Mouse (Mus musculus) gastrocnemius, adult 18-20 months (tissue): ENCODE data around the gene Sox5. TPM values are rescaled to one million over a fixed set of nuclear protein-coding genes. Genes with fewer than 3 reads are reported as not detected.

ENCODE experiments used
- DNase-seq: peaks from one replicate; pipeline ENCODE4 v3.0.0; 2021; ENCODE audit warnings: low spot score
- total RNA-seq, 2 experiments: library from RNA; stranded (reverse); gene quantifications; 2 replicates each; pipeline ENCODE4 v1.2.3; 2021

The Sox5 gene
- total RNA-seq, 2 experiments from 2014 or later: 1.1 to 1.3 TPM

GRCm38 (mm10) chr6:144772175-144772918 lies 9.4 kb downstream of the Sox5 start:
- no peak for DNase-seq

- DNase-seq: no peak
Observed at GRCm38 (mm10) chr6:144769060-144769459, 12.7 kb downstream of the Sox5 start.

GRCm38 (mm10) chr6:144761902-144762301 lies 19.9 kb downstream of the Sox5 start:
- no peak for DNase-seq

- no peak for DNase-seq
Observed at GRCm38 (mm10) chr6:144759193-144759592, 22.6 kb downstream of the Sox5 start.

- DNase-seq: no peak
Observed at GRCm38 (mm10) chr6:144757414-144757813, 24.4 kb downstream of the Sox5 start.

- DNase-seq: no peak
Observed at GRCm38 (mm10) chr6:144756444-144756843, 25.3 kb downstream of the Sox5 start.

GRCm38 (mm10) chr6:144755304-144755703 lies 26.5 kb downstream of the Sox5 start:
- DNase-seq: no peak

GRCm38 (mm10) chr6:144754366-144754765 lies 27.4 kb downstream of the Sox5 start:
- DNase-seq: peak; percentile 14

- DNase-seq: peak; percentile 74
Observed at GRCm38 (mm10) chr6:144753963-144754296, 27.8 kb downstream of the Sox5 start.

GRCm38 (mm10) chr6:144753225-144753962 lies 28.4 kb downstream of the Sox5 start:
- no peak for DNase-seq

- DNase-seq: no peak
Observed at GRCm38 (mm10) chr6:144751581-144751980, 30.2 kb downstream of the Sox5 start.

GRCm38 (mm10) chr6:144750197-144750596 lies 31.6 kb downstream of the Sox5 start:
- no peak for DNase-seq

GRCm38 (mm10) chr6:144746436-144746835 lies 35.3 kb downstream of the Sox5 start:
- DNase-seq: no peak

GRCm38 (mm10) chr6:144742559-144742958 lies 39.2 kb downstream of the Sox5 start:
- no peak for DNase-seq

- no peak for DNase-seq
Observed at GRCm38 (mm10) chr6:144741080-144741655, 40.6 kb downstream of the Sox5 start.

GRCm38 (mm10) chr6:144740343-144740742 lies 41.4 kb downstream of the Sox5 start:
- DNase-seq: no peak

- peak; percentile 21 for DNase-seq
Observed at GRCm38 (mm10) chr6:144739753-144740152, 42.0 kb downstream of the Sox5 start.

- DNase-seq: no peak
Observed at GRCm38 (mm10) chr6:144737786-144738185, 44.0 kb downstream of the Sox5 start.

GRCm38 (mm10) chr6:144731251-144731970 lies 50.4 kb downstream of the Sox5 start:
- no peak for DNase-seq

GRCm38 (mm10) chr6:144723530-144724144 lies 58.1 kb downstream of the Sox5 start:
- no peak for DNase-seq

GRCm38 (mm10) chr6:144723024-144723423 lies 58.8 kb downstream of the Sox5 start:
- DNase-seq: no peak
